Mouse (Mus musculus) testis, adult 2 months (tissue): Measurements from ENCODE around the gene Shtn1. TPM values are rescaled to one million over a fixed set of nuclear protein-coding genes. Genes with fewer than 3 reads are reported as not detected.

Source experiments
- H3K27ac ChIP-seq: fragments of 200-500 bp; 2 replicates; pipeline ENCODE4 v1.5.1; 2012; ENCODE audit warnings: low read depth, low read length; ENCODE audit not compliant: control insufficient read depth, insufficient read depth
- H3K27me3 ChIP-seq: fragments of 200-500 bp; 2 replicates; pipeline ENCODE4 v1.6.1; 2012; ENCODE audit warnings: mild to moderate bottlenecking, low read length, moderate library complexity; ENCODE audit not compliant: control insufficient read depth, insufficient read depth
- H3K36me3 ChIP-seq: fragments of 200-500 bp; 2 replicates; pipeline ENCODE4 v1.6.1; 2012; ENCODE audit warnings: mild to moderate bottlenecking, low read length; ENCODE audit not compliant: control insufficient read depth, insufficient read depth
- H3K4me1 ChIP-seq: fragments of 200-500 bp; 2 replicates; pipeline ENCODE4 v1.6.1; 2012; ENCODE audit warnings: low read length; ENCODE audit not compliant: control insufficient read depth, insufficient read depth
- H3K4me3 ChIP-seq: fragments of 200-500 bp; 2 replicates; pipeline ENCODE4 v1.5.1; 2012; ENCODE audit warnings: low read depth, mild to moderate bottlenecking, low read length, moderate library complexity, mixed read lengths; ENCODE audit not compliant: control insufficient read depth
- CTCF ChIP-seq: fragments of 200-500 bp; IDR thresholded peaks from 2 replicates; pipeline ENCODE4 v1.5.1; 2012; ENCODE audit warnings: low read depth, mild to moderate bottlenecking, inconsistent platforms, low read length, moderate library complexity; ENCODE audit not compliant: control insufficient read depth, insufficient read depth, insufficient replicate concordance
- POLR2A ChIP-seq: fragments of 200-500 bp; IDR thresholded peaks from 2 replicates; pipeline ENCODE4 v1.6.1; 2012; ENCODE audit warnings: low read depth, mild to moderate bottlenecking, inconsistent platforms, low read length, moderate library complexity; ENCODE audit not compliant: control insufficient read depth
- polyA plus RNA-seq: library from polyadenylated mRNA; depleted of rRNA; stranded (reverse); fragments of >200 nt; gene quantifications from 2 replicates; pipeline ENCODE4 v1.2.3, GENCODE M21; 2012

The Shtn1 gene
- polyA plus RNA-seq, 1 experiment = 3.9 TPM

- H3K36me3 ChIP-seq = no peaks in the 10 kb centered on the region
- H3K4me3 ChIP-seq = no peak overlapping the region
- TF ChIP-seq CTCF (no peak), POLR2A (no peak)
- H3K27ac ChIP-seq = no peak overlapping the region
- H3K27me3 ChIP-seq = no peaks in the 10 kb centered on the region
- no peaks in the 10 kb centered on the region for H3K4me1 ChIP-seq
Observed at GRCm38 (mm10) chr19:59036811-59037210, 39.1 kb downstream of the Shtn1 start.

- Histone ChIP-seq H3K27ac (no peak overlapping the region), H3K4me1 (no peaks in the 10 kb centered on the region), H3K4me3 (no peak overlapping the region), H3K27me3 (no peaks in the 10 kb centered on the region), H3K36me3 (no peaks in the 10 kb centered on the region)
- no peak for TF ChIP-seq POLR2A
- TF ChIP-seq CTCF = no peak
Observed at GRCm38 (mm10) chr19:59033241-59033640, 42.7 kb downstream of the Shtn1 start.

DNA sequence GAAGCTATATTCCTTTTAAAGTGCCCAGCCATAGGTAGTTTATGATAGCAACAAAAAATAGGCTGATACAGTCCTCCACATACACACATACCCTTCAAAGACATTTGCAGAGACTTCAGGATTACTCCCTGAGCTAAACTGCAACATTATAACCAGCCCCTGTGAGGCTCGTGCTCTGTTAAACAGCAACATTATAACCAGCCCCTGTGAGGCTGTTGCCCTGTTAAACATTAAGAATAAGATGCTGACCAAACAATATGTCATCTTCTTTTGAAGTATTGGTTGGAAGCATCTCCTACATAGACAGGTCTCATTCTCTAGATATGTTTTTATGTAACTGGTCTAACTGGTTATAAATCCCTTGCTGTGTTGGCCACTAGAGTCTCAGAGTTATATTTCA is 45.7 kb downstream of the Shtn1 start:
- TF ChIP-seq POLR2A (no peak), CTCF (no peak)
- H3K27ac ChIP-seq = no peak overlapping the region
- H3K27me3 ChIP-seq = no peaks in the 10 kb centered on the region
- H3K4me1 ChIP-seq = no peaks in the 10 kb centered on the region
- no peaks in the 10 kb centered on the region for H3K36me3 ChIP-seq
- H3K4me3 ChIP-seq = no peak overlapping the region

GRCm38 (mm10) chr19:59029011-59029410 is 46.9 kb downstream of the Shtn1 start:
- H3K27me3 ChIP-seq = no peaks in the 10 kb centered on the region
- no peaks in the 10 kb centered on the region for H3K4me1 ChIP-seq
- TF ChIP-seq CTCF (no peak), POLR2A (no peak)
- H3K27ac ChIP-seq = no peak overlapping the region
- no peak overlapping the region for H3K4me3 ChIP-seq
- H3K36me3 ChIP-seq = no peaks in the 10 kb centered on the region

- no peak overlapping the region for H3K27ac ChIP-seq
- H3K27me3 ChIP-seq = no peaks in the 10 kb centered on the region
- no peaks in the 10 kb centered on the region for H3K4me1 ChIP-seq
- H3K4me3 ChIP-seq = no peak overlapping the region
- TF ChIP-seq POLR2A (no peak), CTCF (no peak)
- no peaks in the 10 kb centered on the region for H3K36me3 ChIP-seq
Observed at GRCm38 (mm10) chr19:59028130-59028529, 47.8 kb downstream of the Shtn1 start.

GRCm38 (mm10) chr19:59023876-59024275 is 52.0 kb downstream of the Shtn1 start:
- H3K27me3 ChIP-seq = no peaks in the 10 kb centered on the region
- H3K27ac ChIP-seq = no peak overlapping the region
- no peaks in the 10 kb centered on the region for H3K4me1 ChIP-seq
- TF ChIP-seq POLR2A (no peak), CTCF (no peak)
- H3K4me3 ChIP-seq = no peak overlapping the region
- H3K36me3 ChIP-seq = no peaks in the 10 kb centered on the region

DNA sequence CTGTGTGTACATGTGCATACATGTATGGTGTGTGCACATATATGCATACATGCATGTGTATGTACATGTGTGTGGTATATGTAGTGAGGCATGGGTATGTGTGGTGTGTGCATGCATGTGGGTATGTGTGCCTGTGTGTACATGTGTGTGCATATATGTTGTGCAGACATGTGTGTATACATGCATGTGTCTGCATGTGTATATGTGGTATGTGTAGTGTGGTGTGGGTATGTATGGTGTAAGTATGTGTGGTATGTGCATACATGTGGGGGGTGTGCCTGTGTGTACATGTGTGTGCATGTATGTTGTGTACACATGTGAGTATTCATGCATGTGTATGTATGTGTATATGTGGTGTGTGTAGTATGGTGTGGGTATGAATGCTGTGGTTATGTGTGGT is 54.3 kb downstream of the Shtn1 start:
- TF ChIP-seq CTCF (no peak), POLR2A (no peak)
- no peaks in the 10 kb centered on the region for H3K27me3 ChIP-seq
- no peaks in the 10 kb centered on the region for H3K4me1 ChIP-seq
- no peak overlapping the region for H3K4me3 ChIP-seq
- no peaks in the 10 kb centered on the region for H3K36me3 ChIP-seq
- no peak overlapping the region for H3K27ac ChIP-seq

GRCm38 (mm10) chr19:59010802-59011201 is 65.1 kb downstream of the Shtn1 start:
- no peak for TF ChIP-seq POLR2A
- no peak for TF ChIP-seq CTCF
- H3K4me1 ChIP-seq = no peaks in the 10 kb centered on the region
- H3K36me3 ChIP-seq = no peaks in the 10 kb centered on the region
- no peak overlapping the region for H3K27ac ChIP-seq
- no peak overlapping the region for H3K4me3 ChIP-seq
- H3K27me3 ChIP-seq = no peaks in the 10 kb centered on the region
